Mouse (Mus musculus) G1E (cell line): Measurements from ENCODE around the gene Gba.

Source experiments
- CTCF ChIP-seq: IDR thresholded peaks from 2 replicates; pipeline ENCODE4 v1.5.1; 2012; ENCODE audit warnings: low read depth, low read length, inconsistent platforms, mixed read lengths
- GATA1 ChIP-seq: IDR thresholded peaks from 2 replicates; pipeline ENCODE4 v1.6.1; 2012; ENCODE audit warnings: borderline replicate concordance, low read length, inconsistent platforms, mixed read lengths

GRCm38 (mm10) chr3:89245688-89246171 is 43.0 kb downstream of the Gba start, which contains the start of gene Krtcap2:
- no peak for TF ChIP-seq GATA1
- no peak for TF ChIP-seq CTCF
